Mouse (Mus musculus) heart, adult 2 months (tissue): Measurements from ENCODE around the gene Keap1. TPM values are rescaled to one million over a fixed set of nuclear protein-coding genes. Genes with fewer than 3 reads are reported as not detected.

ENCODE experiments used
- DNase-seq, 2 experiments: peaks; one replicate each; pipeline ENCODE4 v3.0.0; 2021
- H3K27ac ChIP-seq: fragments of 200-600 bp; 2 replicates; pipeline ENCODE4 v1.8.1; 2022
- H3K27me3 ChIP-seq: fragments of 200-500 bp; 2 replicates; pipeline ENCODE4 v1.6.1; 2012; ENCODE audit warnings: mild to moderate bottlenecking, low read length, inconsistent platforms, mixed read lengths; ENCODE audit not compliant: control insufficient read depth, insufficient read depth
- H3K36me3 ChIP-seq: fragments of 200-500 bp; 2 replicates; pipeline ENCODE4 v1.6.1; 2012; ENCODE audit warnings: low read length, inconsistent platforms; ENCODE audit not compliant: control insufficient read depth, insufficient read depth
- H3K4me1 ChIP-seq: fragments of 200-500 bp; 2 replicates; pipeline ENCODE4 v1.6.1; 2011; ENCODE audit warnings: low read length; ENCODE audit not compliant: control insufficient read depth, insufficient read depth
- H3K4me3 ChIP-seq: fragments of 200-600 bp; 2 replicates; pipeline ENCODE4 v1.8.1; 2022
- H3K79me2 ChIP-seq: fragments of 200-500 bp; replicated peaks from 2 replicates; pipeline ENCODE4 v1.6.1; 2012; ENCODE audit warnings: mild to moderate bottlenecking, inconsistent platforms, low read length, moderate library complexity, mixed read lengths; ENCODE audit not compliant: control insufficient read depth, insufficient read depth
- H3K9ac ChIP-seq: fragments of 200-500 bp; 2 replicates; pipeline ENCODE4 v1.6.1; 2012; ENCODE audit warnings: low read depth, mild to moderate bottlenecking, control low read depth, inconsistent platforms, low read length, mixed read lengths
- CTCF ChIP-seq: fragments of 200-600 bp; IDR thresholded peaks from 2 replicates; pipeline ENCODE4 v1.8.1; 2022; ENCODE audit warnings: antibody characterized with exemption, mild to moderate bottlenecking, moderate library complexity
- EP300 ChIP-seq: fragments of 200-500 bp; IDR thresholded peaks from 2 replicates; pipeline ENCODE4 v1.6.1; 2011; ENCODE audit warnings: low read depth, low read length, control low read depth; ENCODE audit not compliant: insufficient read depth
- POLR2A ChIP-seq: fragments of 200-500 bp; IDR thresholded peaks from 2 replicates; pipeline ENCODE4 v1.6.1; 2011; ENCODE audit warnings: mild to moderate bottlenecking, low read depth, low read length, control low read depth; ENCODE audit not compliant: insufficient read depth
- WGBS: fragments of 180-500 bp; shearing (Covaris S2); methylation state at CpG from one replicate; pipeline ENCODE4 v1.1.7; 2018; 5-methylcytosine and 5-hydroxymethylcytosine counted together
- intact Hi-C: fragments of 180-260 bp; cut with DNase I; formaldehyde crosslinking; loops from one replicate; pipeline ENCODE4 v1.15.1; 2025
- polyA plus RNA-seq: library from polyadenylated mRNA; depleted of rRNA; stranded (reverse); fragments of >200 nt; gene quantifications from 2 replicates; pipeline ENCODE4 v1.2.3, GENCODE M21; 2012
- total RNA-seq, 2 experiments: library from RNA; stranded (reverse); gene quantifications; 2 replicates each; pipeline ENCODE4 v1.2.3; 2021

Keap1 gene
- total and polyA plus RNA-seq, 3 experiments, result 37.6 to 47.2 (median 40.4) TPM

DNA sequence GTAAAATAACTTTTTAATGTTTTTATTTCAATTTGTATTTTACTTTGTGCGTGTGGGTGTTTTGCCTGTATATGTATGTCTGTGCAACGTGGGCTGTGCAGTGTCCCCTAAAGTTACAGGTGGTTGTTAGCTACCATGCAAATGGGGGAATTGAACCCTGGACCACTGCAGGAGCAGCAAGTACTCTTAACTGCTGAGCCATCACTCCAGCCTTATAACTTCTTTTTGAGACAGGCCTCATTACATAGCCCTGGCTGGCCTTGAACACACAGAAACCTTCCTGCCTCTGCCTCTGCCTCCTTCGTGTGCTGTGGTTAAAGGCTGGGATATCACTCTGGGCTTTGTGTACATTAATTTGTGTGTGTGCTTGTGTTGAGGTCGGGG lies 296 bp upstream of the Keap1 start:
- peak overlapping the region; percentile 64 for H3K4me3 ChIP-seq
- intact Hi-C loops, result loop anchor here (2.0 kb wide), 2 partner anchors 25 to 49 kb away; partner anchors contain the start of gene Atg4d
- H3K79me2 ChIP-seq, result no peaks in the 10 kb centered on the region
- peaks cover 12% of the 10 kb centered on the region for H3K4me1 ChIP-seq
- TF ChIP-seq POLR2A (no peak), EP300 (no peak), CTCF (no peak)
- 45% methylated on average over 4 of the region's 4 CpGs for WGBS
- H3K27me3 ChIP-seq, result peaks cover 6% of the 10 kb centered on the region
- peak overlapping the region; percentile 96 for H3K27ac ChIP-seq
- H3K36me3 ChIP-seq, result peaks cover 2% of the 10 kb centered on the region; the same call in 1 of the 2 replicates
- H3K9ac ChIP-seq, result peak overlapping the region; percentile 96
- DNase-seq, result no peak

GRCm38 (mm10) chr9:21238004-21238732 lies 993 bp downstream of the Keap1 start:
- peak overlapping the region; percentile 96 for H3K9ac ChIP-seq
- no peaks in the 10 kb centered on the region for H3K27me3 ChIP-seq
- peak; percentile 42 to 52 for DNase-seq
- peak overlapping the region; percentile 64 for H3K4me3 ChIP-seq
- H3K27ac ChIP-seq, result peak overlapping the region; percentile 96
- under 1% methylated on average over 31 of the region's 31 CpGs for WGBS
- intact Hi-C loops, result loop anchor here (2.0 kb wide), 2 partner anchors 27 to 51 kb away; partner anchors contain the start of gene Atg4d
- peaks cover 2% of the 10 kb centered on the region; the same call in 1 of the 2 replicates for H3K36me3 ChIP-seq
- TF ChIP-seq EP300, result 0 out of 2 replicates have a peak, but pooled peaks have one; percentile 45
- TF ChIP-seq POLR2A, result no peak
- no peak for TF ChIP-seq CTCF
- H3K4me1 ChIP-seq, result peaks cover 12% of the 10 kb centered on the region
- H3K79me2 ChIP-seq, result peaks cover 3% of the 10 kb centered on the region

DNA sequence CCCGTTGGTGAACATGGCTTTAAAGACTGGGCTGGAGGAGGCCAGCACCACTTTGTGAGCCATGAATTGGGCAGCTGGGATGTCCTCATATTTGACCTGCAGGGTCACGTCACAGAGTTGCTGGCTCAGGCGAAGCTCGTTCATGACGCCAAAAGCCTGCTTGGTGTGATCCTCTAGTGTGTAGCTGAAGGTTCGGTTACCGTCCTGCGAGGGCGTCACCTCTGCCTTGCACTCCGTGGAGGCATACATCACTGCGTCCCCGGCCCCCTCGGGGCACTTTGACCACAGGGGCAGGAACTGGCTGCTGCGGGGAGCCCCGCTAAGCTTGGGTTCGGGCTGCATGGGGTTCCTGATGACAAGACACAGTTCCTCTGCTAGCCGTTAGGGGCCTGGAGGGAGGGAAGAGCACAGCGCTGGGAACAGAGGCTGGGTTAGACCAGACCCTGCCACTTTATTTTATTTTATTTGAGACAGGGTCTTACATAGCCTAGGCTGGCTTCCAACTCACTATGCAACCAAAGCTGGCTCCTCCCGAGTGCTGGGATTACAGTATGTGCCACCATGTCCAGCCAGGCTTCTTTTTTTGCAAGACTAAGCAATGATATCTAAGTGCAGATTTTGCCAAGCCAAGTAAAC lies 1.7 kb downstream of the Keap1 start:
- Histone ChIP-seq H3K27me3 (no peaks in the 10 kb centered on the region), H3K9ac (peak overlapping the region; percentile 96), H3K79me2 (peaks cover 3% of the 10 kb centered on the region), H3K4me1 (peaks cover 12% of the 10 kb centered on the region), H3K27ac (peak overlapping the region; percentile 96), H3K36me3 (peaks cover 2% of the 10 kb centered on the region; the same call in 1 of the 2 replicates), H3K4me3 (peak overlapping the region; percentile 64)
- DNase-seq, result peak; percentile 55 to 58
- intact Hi-C loops, result loop anchor here (2.0 kb wide), 3 partner anchors 15 to 51 kb away; partner anchors contain the start of gene Atg4d
- TF ChIP-seq CTCF (peak; percentile 52), POLR2A (peak; percentile 13; the same call in 1 of the 2 replicates), EP300 (no peak)
- WGBS, result 9% methylated on average over 19 of the region's 19 CpGs

GRCm38 (mm10) chr9:21236991-21237367 lies 2.2 kb downstream of the Keap1 start:
- WGBS, result 76% methylated on average over 25 of the region's 25 CpGs
- no peak for DNase-seq
- peak overlapping the region; percentile 96 for H3K27ac ChIP-seq
- intact Hi-C loops, result loop anchor here (2.0 kb wide), 1 partner anchor 14 kb away; no protein-coding TSS in a partner anchor
- H3K27me3 ChIP-seq, result no peaks in the 10 kb centered on the region
- peaks cover 3% of the 10 kb centered on the region for H3K79me2 ChIP-seq
- peaks cover 2% of the 10 kb centered on the region; the same call in 1 of the 2 replicates for H3K36me3 ChIP-seq
- H3K4me3 ChIP-seq, result peak overlapping the region; percentile 64
- no peak for TF ChIP-seq POLR2A
- no peak for TF ChIP-seq CTCF
- no peak for TF ChIP-seq EP300
- H3K4me1 ChIP-seq, result peaks cover 12% of the 10 kb centered on the region
- peak overlapping the region; percentile 10; the same call in 1 of the 2 replicates for H3K9ac ChIP-seq

DNA sequence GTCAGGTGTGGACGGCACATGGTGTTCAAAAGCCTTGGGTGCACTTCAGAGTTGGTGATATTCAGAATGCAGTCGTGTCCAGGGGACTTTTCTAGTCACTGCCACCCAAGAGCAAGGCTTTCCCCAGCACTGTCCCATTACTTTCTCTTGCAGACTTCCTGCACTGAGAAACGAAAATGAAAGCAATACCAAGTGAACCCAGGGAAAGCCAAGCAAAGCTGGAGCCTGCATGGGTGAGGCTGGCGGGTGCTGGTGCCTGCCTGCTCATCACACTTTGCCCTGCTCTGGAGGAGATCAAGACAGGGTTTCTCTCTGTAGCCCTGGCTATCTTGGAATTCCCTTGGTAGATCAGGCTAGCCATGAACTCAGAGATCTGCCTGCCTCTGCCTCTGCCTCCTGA lies 3.8 kb downstream of the Keap1 start:
- TF ChIP-seq CTCF (no peak), EP300 (no peak), POLR2A (no peak)
- Histone ChIP-seq H3K9ac (0 out of 2 replicates have a peak overlapping the region, but pooled peaks have one; percentile 1), H3K27ac (no peak overlapping the region; the same call in 1 of the 2 replicates), H3K27me3 (no peaks in the 10 kb centered on the region), H3K36me3 (peaks cover 2% of the 10 kb centered on the region; the same call in 1 of the 2 replicates), H3K79me2 (peaks cover 3% of the 10 kb centered on the region), H3K4me1 (peaks cover 12% of the 10 kb centered on the region), H3K4me3 (no peak overlapping the region)
- peak in 1 of 2 experiments; percentile 33 for DNase-seq
- intact Hi-C loops, result no loop called here
- 45% methylated on average over 4 of the region's 4 CpGs for WGBS
